Mouse (Mus musculus) telencephalon, adult 2 months (tissue): ENCODE measurements at regions not wholly inside any gene's neighbourhood (a gene's known extent, or its start where the extent isn't known, plus 50 kb on each side); places are given as distances from the start of the nearest gene placed in this dataset.

Experiments used
- DNase-seq: peaks from one replicate; pipeline ENCODE4 v3.0.0-alpha.2; 2011; ENCODE audit warnings: low read depth, low spot score

- no peak for DNase-seq
Observed at GRCm38 (mm10) chr2:12697209-12697608, 226.6 kb upstream of the Pter start.

GRCm38 (mm10) chr2:12699331-12699730, 224.5 kb upstream of the Pter start:
- DNase-seq = no peak

- DNase-seq = no peak
Observed at GRCm38 (mm10) chr2:12707514-12707913, 216.3 kb upstream of the Pter start.

- DNase-seq = peak; percentile 89
Observed at GRCm38 (mm10) chr2:12709156-12709923, 214.5 kb upstream of the Pter start.

GRCm38 (mm10) chr2:12709924-12710240, 214.0 kb upstream of the Pter start:
- no peak for DNase-seq

- DNase-seq = no peak
Observed at GRCm38 (mm10) chr2:12716124-12717012, 207.5 kb upstream of the Pter start.

- no peak for DNase-seq
Observed at GRCm38 (mm10) chr2:12729251-12729650, 194.6 kb upstream of the Pter start.

- DNase-seq = no peak
Observed at GRCm38 (mm10) chr2:12737140-12737539, 186.7 kb upstream of the Pter start.

- peak; percentile 73 for DNase-seq
Observed at GRCm38 (mm10) chr2:12746856-12747255, 177.0 kb upstream of the Pter start.

- DNase-seq = no peak
Observed at GRCm38 (mm10) chr2:12758816-12759215, 165.0 kb upstream of the Pter start.

GRCm38 (mm10) chr2:12759931-12760330, 163.9 kb upstream of the Pter start:
- DNase-seq = peak; percentile 38

- DNase-seq = no peak
Observed at GRCm38 (mm10) chr2:12761461-12761860, 162.4 kb upstream of the Pter start.

- no peak for DNase-seq
Observed at GRCm38 (mm10) chr2:12764510-12764909, 159.3 kb upstream of the Pter start.

GRCm38 (mm10) chr2:12765336-12765735, 158.5 kb upstream of the Pter start:
- DNase-seq = no peak

- peak; percentile 87 for DNase-seq
Observed at GRCm38 (mm10) chr2:12776866-12777265, 147.0 kb upstream of the Pter start.

- peak; percentile 67 for DNase-seq
Observed at GRCm38 (mm10) chr2:12777696-12778095, 146.1 kb upstream of the Pter start.

GRCm38 (mm10) chr2:12792596-12792995, 131.2 kb upstream of the Pter start:
- no peak for DNase-seq

- DNase-seq = no peak
Observed at GRCm38 (mm10) chr2:12797615-12798169, 126.1 kb upstream of the Pter start.

GRCm38 (mm10) chr2:12799153-12799925, 124.5 kb upstream of the Pter start:
- DNase-seq = peak; percentile 65

- no peak for DNase-seq
Observed at GRCm38 (mm10) chr2:12802667-12803066, 121.2 kb upstream of the Pter start.

- DNase-seq = no peak
Observed at GRCm38 (mm10) chr2:12805096-12805495, 118.7 kb upstream of the Pter start.

- peak; percentile 22 for DNase-seq
Observed at GRCm38 (mm10) chr2:12808466-12808865, 115.4 kb upstream of the Pter start.
